Mouse (Mus musculus): ENCODE measurements at regions not wholly inside any gene's neighbourhood (a gene's known extent, or its start where the extent isn't known, plus 50 kb on each side); places are given as distances from the start of the nearest gene placed in this dataset.

DNA sequence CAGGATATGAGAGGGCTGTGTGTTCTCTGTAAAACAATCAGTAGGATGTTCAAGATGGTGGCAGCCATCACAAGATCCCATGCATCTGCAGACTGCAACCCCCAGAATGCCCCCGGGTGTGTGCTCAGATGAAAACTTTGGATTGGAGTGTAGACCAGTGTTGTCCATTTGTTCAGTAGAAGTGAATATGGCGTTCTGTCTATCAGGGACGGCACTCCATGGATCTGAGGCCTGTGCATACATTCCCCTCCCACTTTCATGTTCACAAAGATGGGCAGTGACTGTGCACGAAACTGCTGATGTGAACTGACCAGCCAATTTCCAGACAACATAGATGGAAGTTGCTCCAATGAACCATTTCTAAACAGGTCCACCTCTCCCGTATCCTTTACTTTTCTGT lies 330.3 kb downstream of the Cd83 start:
- no peaks in the 10 kb centered on the region for H3K27me3 ChIP-seq (ENCODE audit: control insufficient read depth, insufficient read depth, low read length)
- H3K4me1 ChIP-seq (ENCODE audit: control insufficient read depth, insufficient read depth, low read length): no peaks in the 10 kb centered on the region
- H3K4me3 ChIP-seq (replicated peaks; ENCODE audit: insufficient read depth, low read depth, low read length): no peak overlapping the region
- no peak overlapping the region for H3K27ac ChIP-seq (ENCODE audit: insufficient read depth, low read length)
- no peak for DNase-seq
- no peak for TF ChIP-seq CTCF (IDR thresholded peaks at IDR 0.05; ENCODE audit: borderline replicate concordance, insufficient read depth, low read depth, low read length)
- TF ChIP-seq POLR2A (IDR thresholded peaks at IDR 0.05; ENCODE audit: borderline replicate concordance, insufficient read depth, low read length): no peak
- 95% methylated on average over 5 of the region's 5 CpGs for WGBS

DNA sequence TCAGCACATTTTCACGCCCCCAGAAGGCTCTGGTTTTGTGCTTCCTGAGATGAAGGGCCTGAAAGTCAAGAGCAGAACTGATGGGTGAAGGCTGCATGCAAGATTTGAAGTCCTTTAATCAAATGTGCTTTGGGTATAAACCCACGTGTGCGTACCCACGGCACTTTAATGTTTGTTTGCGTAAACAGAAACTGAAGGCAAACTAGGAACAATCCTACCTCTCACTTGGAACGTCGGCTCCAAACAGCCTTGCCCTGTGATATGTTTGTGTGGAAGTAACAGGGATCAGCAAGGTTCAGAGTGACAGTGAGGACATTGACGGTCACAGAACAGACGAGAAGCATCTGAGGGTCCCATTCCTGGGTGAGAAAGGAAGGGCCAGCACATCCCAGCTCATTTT lies 333.3 kb downstream of the Cd83 start:
- TF ChIP-seq POLR2A (IDR thresholded peaks at IDR 0.05; ENCODE audit: borderline replicate concordance, insufficient read depth, low read length) (no peak), CTCF (IDR thresholded peaks at IDR 0.05; ENCODE audit: borderline replicate concordance, insufficient read depth, low read depth, low read length) (no peak)
- Histone ChIP-seq H3K27ac (ENCODE audit: insufficient read depth, low read length) (no peak overlapping the region), H3K4me1 (ENCODE audit: control insufficient read depth, insufficient read depth, low read length) (no peaks in the 10 kb centered on the region), H3K27me3 (ENCODE audit: control insufficient read depth, insufficient read depth, low read length) (no peaks in the 10 kb centered on the region), H3K4me3 (replicated peaks; ENCODE audit: insufficient read depth, low read depth, low read length) (no peak overlapping the region)
- 94% methylated on average over 9 of the region's 9 CpGs for WGBS
- no peak for DNase-seq

DNA sequence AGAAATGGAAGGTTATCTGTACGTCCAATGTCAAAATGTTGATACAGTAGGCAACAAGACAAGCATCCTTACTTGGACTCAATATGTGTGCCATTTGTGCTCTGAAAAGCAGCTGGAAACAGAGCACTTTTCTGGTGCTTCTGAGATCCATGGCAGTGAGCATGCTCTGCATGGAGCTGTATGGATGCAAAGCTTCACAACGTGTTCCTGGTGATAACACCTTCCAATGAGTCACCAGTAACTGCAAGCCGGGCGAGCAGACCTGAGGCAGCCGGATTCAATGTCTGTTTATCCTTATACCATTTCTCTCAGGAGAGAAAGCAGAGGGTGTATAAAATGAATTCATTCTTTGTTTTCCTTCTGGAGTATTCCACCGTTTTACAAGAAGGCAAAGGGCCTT lies 334.3 kb downstream of the Cd83 start:
- TF ChIP-seq CTCF (IDR thresholded peaks at IDR 0.05; ENCODE audit: borderline replicate concordance, insufficient read depth, low read depth, low read length): no peak
- TF ChIP-seq POLR2A (IDR thresholded peaks at IDR 0.05; ENCODE audit: borderline replicate concordance, insufficient read depth, low read length): no peak
- 93% methylated on average over 6 of the region's 6 CpGs for WGBS
- Histone ChIP-seq H3K27ac (ENCODE audit: insufficient read depth, low read length) (no peak overlapping the region), H3K27me3 (ENCODE audit: control insufficient read depth, insufficient read depth, low read length) (no peaks in the 10 kb centered on the region), H3K4me1 (ENCODE audit: control insufficient read depth, insufficient read depth, low read length) (no peaks in the 10 kb centered on the region), H3K4me3 (replicated peaks; ENCODE audit: insufficient read depth, low read depth, low read length) (no peak overlapping the region)
- no peak for DNase-seq

DNA sequence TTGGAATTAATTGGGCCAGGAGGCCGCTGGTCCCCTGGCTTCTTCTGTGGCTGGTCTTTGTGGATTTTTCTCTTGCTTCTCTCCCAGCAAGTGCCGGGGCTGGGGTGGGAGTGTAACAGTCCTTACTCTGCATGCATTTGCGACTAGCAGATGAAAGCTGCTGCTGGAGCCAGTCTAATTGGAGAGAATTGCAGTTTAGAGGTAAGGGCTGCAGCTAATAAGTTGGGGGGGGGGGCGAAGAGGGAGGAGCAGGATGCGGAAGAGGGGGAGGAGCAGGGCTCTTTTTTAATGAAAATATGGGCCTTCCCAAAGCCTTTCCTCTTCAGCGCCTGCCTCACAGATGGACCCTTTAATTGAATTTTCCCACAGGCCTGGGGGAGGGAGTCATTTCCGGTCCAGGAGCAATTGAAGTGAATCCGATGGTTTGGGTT lies 336.7 kb downstream of the Cd83 start:
- 76% methylated on average over 8 of the region's 8 CpGs for WGBS
- no peak overlapping the region for H3K27ac ChIP-seq (ENCODE audit: insufficient read depth, low read length)
- DNase-seq: no peak

DNA sequence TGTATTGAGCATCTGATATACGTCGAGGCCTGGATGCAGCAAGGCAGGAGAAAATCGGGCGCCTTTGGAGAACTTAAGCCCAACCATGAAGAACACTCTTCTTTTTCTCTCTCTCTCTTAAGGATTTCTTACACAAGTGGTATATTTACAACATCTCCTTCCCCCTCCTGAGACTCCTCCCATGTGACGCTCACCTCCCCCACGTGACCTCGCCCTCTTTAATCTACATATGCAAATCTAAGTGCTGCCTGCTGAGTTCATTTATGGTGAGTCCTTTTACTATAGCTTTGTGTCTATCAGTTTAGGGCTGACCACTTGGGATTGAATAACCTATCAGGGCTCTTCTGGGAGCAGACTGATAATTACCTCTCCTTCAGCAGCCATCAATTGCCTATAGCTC lies 337.4 kb downstream of the Cd83 start:
- TF ChIP-seq POLR2A (IDR thresholded peaks at IDR 0.05; ENCODE audit: borderline replicate concordance, insufficient read depth, low read length) (no peak), CTCF (IDR thresholded peaks at IDR 0.05; ENCODE audit: borderline replicate concordance, insufficient read depth, low read depth, low read length) (no peak)
- 92% methylated on average over 7 of the region's 7 CpGs for WGBS
- Histone ChIP-seq H3K4me3 (replicated peaks; ENCODE audit: insufficient read depth, low read depth, low read length) (no peak overlapping the region), H3K4me1 (ENCODE audit: control insufficient read depth, insufficient read depth, low read length) (no peaks in the 10 kb centered on the region), H3K27me3 (ENCODE audit: control insufficient read depth, insufficient read depth, low read length) (no peaks in the 10 kb centered on the region), H3K27ac (ENCODE audit: insufficient read depth, low read length) (no peak overlapping the region)
- no peak for DNase-seq

More for the DNA sequence above, 336.7 kb downstream of the Cd83 start:
- TF ChIP-seq POLR2A (IDR thresholded peaks at IDR 0.05; ENCODE audit: borderline replicate concordance, insufficient read depth, low read length) (no peak), CTCF (IDR thresholded peaks at IDR 0.05; ENCODE audit: borderline replicate concordance, insufficient read depth, low read depth, low read length) (no peak)
- Histone ChIP-seq H3K4me1 (ENCODE audit: control insufficient read depth, insufficient read depth, low read length) (no peaks in the 10 kb centered on the region), H3K27me3 (ENCODE audit: control insufficient read depth, insufficient read depth, low read length) (no peaks in the 10 kb centered on the region), H3K4me3 (replicated peaks; ENCODE audit: insufficient read depth, low read depth, low read length) (no peak overlapping the region)

DNA sequence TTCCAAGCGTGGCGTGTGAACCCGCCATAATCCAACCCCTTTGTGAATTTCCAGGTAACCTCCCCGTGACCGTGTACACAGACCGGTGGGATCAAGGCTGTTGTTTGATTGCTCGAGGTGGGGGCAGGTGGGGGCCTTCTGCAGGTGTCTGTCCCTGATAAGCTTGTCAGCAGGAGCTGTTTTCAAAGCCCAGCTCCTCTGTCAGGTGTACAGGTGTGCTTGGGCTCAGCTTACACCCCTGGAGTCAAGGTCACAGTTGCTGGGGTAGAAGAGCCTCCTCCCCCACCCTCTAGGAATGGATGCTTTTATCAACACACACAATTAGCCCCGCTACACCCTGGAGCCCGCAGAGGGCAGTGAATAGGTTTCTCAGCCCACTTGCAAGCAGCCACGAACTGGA lies 341.6 kb downstream of the Cd83 start:
- H3K27ac ChIP-seq (ENCODE audit: insufficient read depth, low read length): no peak overlapping the region
- TF ChIP-seq CTCF (IDR thresholded peaks at IDR 0.05; ENCODE audit: borderline replicate concordance, insufficient read depth, low read depth, low read length) (no peak), POLR2A (IDR thresholded peaks at IDR 0.05; ENCODE audit: borderline replicate concordance, insufficient read depth, low read length) (no peak)
- H3K4me1 ChIP-seq (ENCODE audit: control insufficient read depth, insufficient read depth, low read length): no peaks in the 10 kb centered on the region
- H3K27me3 ChIP-seq (ENCODE audit: control insufficient read depth, insufficient read depth, low read length): no peaks in the 10 kb centered on the region
- no peak for DNase-seq
- WGBS: 66% methylated on average over 10 of the region's 10 CpGs
- no peak overlapping the region for H3K4me3 ChIP-seq (replicated peaks; ENCODE audit: insufficient read depth, low read depth, low read length)

DNA sequence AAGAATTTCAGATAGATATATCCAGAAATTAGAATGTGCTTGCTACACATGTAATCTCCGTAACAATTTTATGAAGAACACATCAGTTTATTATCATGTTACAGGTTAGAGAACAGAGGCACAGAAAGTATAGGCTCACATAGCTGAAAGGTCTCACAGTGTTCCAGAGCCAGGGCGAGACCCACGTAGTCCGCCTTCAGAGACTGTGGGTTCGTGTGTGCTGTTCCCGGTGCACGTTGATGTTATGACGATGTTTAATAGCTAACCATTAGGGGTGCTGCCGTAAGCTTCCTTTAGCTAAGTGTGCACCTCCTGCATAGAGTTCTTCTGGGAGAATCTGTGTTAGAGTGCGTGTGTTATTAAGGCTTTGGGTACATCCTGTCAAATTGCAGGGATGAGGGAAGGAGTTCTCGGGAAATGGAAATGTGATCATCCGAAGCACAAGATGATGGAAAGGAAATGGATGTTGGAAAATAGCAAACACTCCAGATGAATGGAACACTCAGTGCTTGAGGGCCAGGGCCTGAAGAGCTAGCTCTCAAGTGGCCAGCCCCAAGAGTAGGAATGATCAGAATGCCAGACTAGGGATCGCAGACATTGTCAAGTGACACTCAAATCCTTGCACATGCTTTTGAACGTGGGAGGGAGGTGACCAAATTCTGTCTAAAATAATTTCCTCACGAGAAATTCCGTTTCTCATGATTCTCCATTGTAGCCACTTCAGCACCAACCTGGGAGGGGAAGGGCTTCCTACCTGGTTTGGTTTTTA lies 344.1 kb downstream of the Cd83 start:
- Histone ChIP-seq H3K4me1 (ENCODE audit: control insufficient read depth, insufficient read depth, low read length) (no peaks in the 10 kb centered on the region), H3K4me3 (replicated peaks; ENCODE audit: insufficient read depth, low read depth, low read length) (no peak overlapping the region), H3K27me3 (ENCODE audit: control insufficient read depth, insufficient read depth, low read length) (no peaks in the 10 kb centered on the region), H3K27ac (ENCODE audit: insufficient read depth, low read length) (no peak overlapping the region)
- WGBS: 96% methylated on average over 16 of the region's 16 CpGs
- TF ChIP-seq CTCF (IDR thresholded peaks at IDR 0.05; ENCODE audit: borderline replicate concordance, insufficient read depth, low read depth, low read length): no peak
- DNase-seq: no peak

DNA sequence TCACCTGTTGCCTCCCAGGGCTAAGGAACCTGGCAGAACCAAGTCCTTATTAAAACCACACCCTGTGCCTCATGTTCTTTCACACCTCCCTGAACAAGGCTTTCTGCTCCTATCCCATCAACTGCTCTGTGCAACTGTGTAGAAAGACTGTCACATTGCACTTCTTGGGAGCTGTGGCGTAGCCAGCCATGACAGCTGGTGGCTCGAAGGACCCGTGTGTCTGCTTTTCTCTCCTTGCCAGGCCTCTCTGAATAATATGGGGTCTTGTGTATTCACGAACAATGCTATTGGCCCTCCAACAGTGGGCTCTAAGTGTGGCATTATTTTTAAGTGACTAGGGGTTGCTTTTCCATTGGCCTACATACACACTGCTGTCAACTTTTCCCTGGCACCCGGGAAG lies 347.3 kb downstream of the Cd83 start:
- 64% methylated on average over 5 of the region's 5 CpGs for WGBS
- TF ChIP-seq CTCF (IDR thresholded peaks at IDR 0.05; ENCODE audit: borderline replicate concordance, insufficient read depth, low read depth, low read length) (no peak), POLR2A (IDR thresholded peaks at IDR 0.05; ENCODE audit: borderline replicate concordance, insufficient read depth, low read length) (no peak)
- no peak for DNase-seq

More for the DNA sequence above, 347.3 kb downstream of the Cd83 start:
- Histone ChIP-seq H3K27ac (ENCODE audit: insufficient read depth, low read length) (no peak overlapping the region), H3K4me1 (ENCODE audit: control insufficient read depth, insufficient read depth, low read length) (no peaks in the 10 kb centered on the region), H3K27me3 (ENCODE audit: control insufficient read depth, insufficient read depth, low read length) (no peaks in the 10 kb centered on the region), H3K4me3 (replicated peaks; ENCODE audit: insufficient read depth, low read depth, low read length) (no peak overlapping the region)

Measured in cerebellum, adult 2 months (tissue).